Mouse (Mus musculus): Measurements from ENCODE around the gene Gm49387. TPM values are rescaled to one million over a fixed set of nuclear protein-coding genes. Genes with fewer than 3 reads are reported as not detected.
A peak's percentile ranks its signal among the peaks of the same experiment; 100 is the strongest.

Gm49387 gene
- polyA plus RNA-seq, 1 experiment from 2014 or later, result not detected

GRCm38 (mm10) chr14:31576846-31577697 is 63.6 kb downstream of the Gm49387 start:
- Histone ChIP-seq H3K4me2 (ENCODE audit: low read length) (no peak overlapping the region), H3K4me1 (ENCODE audit: control insufficient read depth, insufficient read depth, low read length) (no peaks in the 10 kb centered on the region), H3K9me3 (ENCODE audit: control insufficient read depth, low read length) (no peaks in the 10 kb centered on the region), H3K4me3 (replicated peaks; ENCODE audit: low read depth, low read length) (no peak overlapping the region), H3K36me3 (ENCODE audit: control insufficient read depth, insufficient read depth, low read length) (no peaks in the 10 kb centered on the region), H3K27me3 (ENCODE audit: control insufficient read depth, insufficient read depth, low read length) (no peaks in the 10 kb centered on the region), H3K9ac (replicated peaks; ENCODE audit: low read length) (no peak overlapping the region), H3K27ac (replicated peaks; ENCODE audit: low read depth, low read length) (no peak overlapping the region)
- DNase-seq, result no peak
- no peak for ATAC-seq (ENCODE audit: low FRiP score, low TSS enrichment)
- 66% methylated on average over 10 of the region's 10 CpGs for WGBS

GRCm38 (mm10) chr14:31575866-31576265 is 64.8 kb downstream of the Gm49387 start:
- DNase-seq (no peak), ATAC-seq (ENCODE audit: low FRiP score, low TSS enrichment) (no peak)
- 89% methylated on average over 9 of the region's 9 CpGs for WGBS
- Histone ChIP-seq H3K4me1 (ENCODE audit: control insufficient read depth, insufficient read depth, low read length) (no peaks in the 10 kb centered on the region), H3K36me3 (ENCODE audit: control insufficient read depth, insufficient read depth, low read length) (no peaks in the 10 kb centered on the region), H3K9ac (replicated peaks; ENCODE audit: low read length) (no peak overlapping the region), H3K27ac (replicated peaks; ENCODE audit: low read depth, low read length) (no peak overlapping the region), H3K4me2 (ENCODE audit: low read length) (no peak overlapping the region), H3K9me3 (ENCODE audit: control insufficient read depth, low read length) (no peaks in the 10 kb centered on the region), H3K4me3 (replicated peaks; ENCODE audit: low read depth, low read length) (no peak overlapping the region), H3K27me3 (ENCODE audit: control insufficient read depth, insufficient read depth, low read length) (no peaks in the 10 kb centered on the region)

- no peak for ATAC-seq (ENCODE audit: low FRiP score, low TSS enrichment)
- Histone ChIP-seq H3K27ac (replicated peaks; ENCODE audit: low read depth, low read length) (no peak overlapping the region), H3K9ac (replicated peaks; ENCODE audit: low read length) (no peak overlapping the region), H3K36me3 (ENCODE audit: control insufficient read depth, insufficient read depth, low read length) (no peaks in the 10 kb centered on the region), H3K4me1 (ENCODE audit: control insufficient read depth, insufficient read depth, low read length) (no peaks in the 10 kb centered on the region), H3K4me3 (replicated peaks; ENCODE audit: low read depth, low read length) (no peak overlapping the region), H3K4me2 (ENCODE audit: low read length) (no peak overlapping the region), H3K9me3 (ENCODE audit: control insufficient read depth, low read length) (no peaks in the 10 kb centered on the region), H3K27me3 (ENCODE audit: control insufficient read depth, insufficient read depth, low read length) (no peaks in the 10 kb centered on the region)
- no peak for DNase-seq
- WGBS, result 92% methylated on average over 18 of the region's 18 CpGs
Measured at GRCm38 (mm10) chr14:31574903-31575665, 65.6 kb downstream of the Gm49387 start.

GRCm38 (mm10) chr14:31572561-31573175 is 68.0 kb downstream of the Gm49387 start:
- DNase-seq, result no peak
- no peak overlapping the region for H3K4me3 ChIP-seq (replicated peaks; ENCODE audit: low read depth, low read length)
- 87% methylated on average over 9 of the region's 9 CpGs for WGBS
- ATAC-seq (ENCODE audit: low FRiP score, low TSS enrichment), result no peak
- no peaks in the 10 kb centered on the region for H3K27me3 ChIP-seq (ENCODE audit: control insufficient read depth, insufficient read depth, low read length)
- H3K9me3 ChIP-seq (ENCODE audit: control insufficient read depth, low read length), result no peaks in the 10 kb centered on the region
- H3K9ac ChIP-seq (replicated peaks; ENCODE audit: low read length), result no peak overlapping the region
- no peaks in the 10 kb centered on the region for H3K4me1 ChIP-seq (ENCODE audit: control insufficient read depth, insufficient read depth, low read length)
- no peaks in the 10 kb centered on the region for H3K36me3 ChIP-seq (ENCODE audit: control insufficient read depth, insufficient read depth, low read length)
- no peak overlapping the region for H3K27ac ChIP-seq (replicated peaks; ENCODE audit: low read depth, low read length)
- H3K4me2 ChIP-seq (ENCODE audit: low read length), result no peak overlapping the region

- Histone ChIP-seq H3K9ac (replicated peaks; ENCODE audit: low read length) (no peak overlapping the region), H3K4me3 (replicated peaks; ENCODE audit: low read depth, low read length) (no peak overlapping the region), H3K4me1 (ENCODE audit: control insufficient read depth, insufficient read depth, low read length) (no peaks in the 10 kb centered on the region), H3K9me3 (ENCODE audit: control insufficient read depth, low read length) (no peaks in the 10 kb centered on the region), H3K27ac (replicated peaks; ENCODE audit: low read depth, low read length) (no peak overlapping the region), H3K4me2 (ENCODE audit: low read length) (no peak overlapping the region), H3K36me3 (ENCODE audit: control insufficient read depth, insufficient read depth, low read length) (no peaks in the 10 kb centered on the region), H3K27me3 (ENCODE audit: control insufficient read depth, insufficient read depth, low read length) (no peaks in the 10 kb centered on the region)
- no peak for DNase-seq
- ATAC-seq (ENCODE audit: low FRiP score, low TSS enrichment), result no peak
- WGBS, result 84% methylated on average over 5 of the region's 5 CpGs
Measured at GRCm38 (mm10) chr14:31571419-31571818, 69.3 kb downstream of the Gm49387 start.

- Histone ChIP-seq H3K4me2 (ENCODE audit: low read length) (no peak overlapping the region), H3K27me3 (ENCODE audit: control insufficient read depth, insufficient read depth, low read length) (no peaks in the 10 kb centered on the region), H3K4me1 (ENCODE audit: control insufficient read depth, insufficient read depth, low read length) (no peaks in the 10 kb centered on the region), H3K9ac (replicated peaks; ENCODE audit: low read length) (no peak overlapping the region), H3K9me3 (ENCODE audit: control insufficient read depth, low read length) (no peaks in the 10 kb centered on the region), H3K27ac (replicated peaks; ENCODE audit: low read depth, low read length) (no peak overlapping the region), H3K4me3 (replicated peaks; ENCODE audit: low read depth, low read length) (no peak overlapping the region), H3K36me3 (ENCODE audit: control insufficient read depth, insufficient read depth, low read length) (no peaks in the 10 kb centered on the region)
- WGBS, result 85% methylated on average over 6 of the region's 6 CpGs
- DNase-seq (no peak), ATAC-seq (ENCODE audit: low FRiP score, low TSS enrichment) (no peak)
Measured at GRCm38 (mm10) chr14:31570131-31570951, 70.3 kb downstream of the Gm49387 start.

GRCm38 (mm10) chr14:31569151-31569631 is 71.5 kb downstream of the Gm49387 start:
- H3K9me3 ChIP-seq (ENCODE audit: control insufficient read depth, low read length), result no peaks in the 10 kb centered on the region
- WGBS, result 66% methylated on average over 7 of the region's 7 CpGs
- no peaks in the 10 kb centered on the region for H3K36me3 ChIP-seq (ENCODE audit: control insufficient read depth, insufficient read depth, low read length)
- H3K4me3 ChIP-seq (replicated peaks; ENCODE audit: low read depth, low read length), result no peak overlapping the region
- no peaks in the 10 kb centered on the region for H3K27me3 ChIP-seq (ENCODE audit: control insufficient read depth, insufficient read depth, low read length)
- H3K4me2 ChIP-seq (ENCODE audit: low read length), result no peak overlapping the region
- ATAC-seq (ENCODE audit: low FRiP score, low TSS enrichment) (no peak), DNase-seq (peak; percentile 55)
- H3K27ac ChIP-seq (replicated peaks; ENCODE audit: low read depth, low read length), result no peak overlapping the region
- H3K9ac ChIP-seq (replicated peaks; ENCODE audit: low read length), result no peak overlapping the region
- H3K4me1 ChIP-seq (ENCODE audit: control insufficient read depth, insufficient read depth, low read length), result no peaks in the 10 kb centered on the region
